8 mouse cellular contexts compared by ENCODE assay signal in the genomic region with DNA sequence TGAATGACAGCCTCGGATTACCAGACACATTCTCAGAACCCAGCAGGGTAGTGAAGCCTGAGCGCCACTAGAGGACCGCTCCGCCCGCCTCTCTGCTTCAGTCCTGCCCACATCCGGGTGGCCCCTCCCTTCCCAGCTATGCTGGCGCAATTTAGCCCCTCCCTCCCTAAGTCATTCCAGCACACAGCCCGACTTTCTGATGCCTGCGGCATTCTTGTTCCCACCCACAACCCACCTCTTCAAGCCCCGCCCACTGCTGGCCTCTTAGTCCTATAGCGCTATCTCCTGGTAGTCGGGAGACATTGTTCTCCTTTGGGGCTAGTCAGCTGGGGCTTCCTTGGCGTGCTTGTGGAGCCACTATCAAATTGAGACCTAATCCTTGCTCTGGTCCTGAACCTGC. TPM values are rescaled to one million over a fixed set of nuclear protein-coding genes. Genes with fewer than 3 reads are reported as not detected.
DNase-seq lines count a peak whose midpoint lies in the region; ATAC-seq lines count a peak whose summit lies in the region.

No protein-coding gene starts in this region.

- peak; percentile 95 for ATAC-seq in heart, embryonic 13.5 days (ENCODE audit: extremely low read depth, insufficient number of reproducible peaks, low FRiP score, low TSS enrichment)
- ATAC-seq in liver, embryonic 12.5 days = peak; percentile 98
- ATAC-seq in stomach, embryonic 16.5 days (ENCODE audit: insufficient read depth, low FRiP score) = peak; percentile 99

- no peaks in the 10 kb centered on the region for H3K27me3 ChIP-seq in heart, embryonic 13.5 days (replicated peaks)
- no peaks in the 10 kb centered on the region for H3K27me3 ChIP-seq in liver, embryonic 12.5 days (replicated peaks)
- no peaks in the 10 kb centered on the region for H3K27me3 ChIP-seq in stomach, embryonic 16.5 days (ENCODE audit: control insufficient read depth, insufficient read depth, low read length)

- no peaks in the 10 kb centered on the region for H3K4me1 ChIP-seq in brown adipose tissue, adult 24 weeks (ENCODE audit: control insufficient read depth, insufficient read depth, insufficient read length, low read length)
- H3K4me1 ChIP-seq in heart, embryonic 13.5 days = peaks cover 20% of the 10 kb centered on the region
- H3K4me1 ChIP-seq in liver, embryonic 12.5 days = peaks cover 20% of the 10 kb centered on the region
- peaks cover 12% of the 10 kb centered on the region for H3K4me1 ChIP-seq in stomach, embryonic 16.5 days (ENCODE audit: control insufficient read depth, insufficient read depth, low read length)

- no peak overlapping the region for H3K27ac ChIP-seq in brown adipose tissue, adult 24 weeks (replicated peaks; ENCODE audit: low read depth, low read length)
- no peak overlapping the region for H3K27ac ChIP-seq in heart, embryonic 13.5 days (replicated peaks)
- H3K27ac ChIP-seq in liver, embryonic 12.5 days = no peak overlapping the region
- H3K27ac ChIP-seq in stomach, embryonic 16.5 days (ENCODE audit: low read length) = peak overlapping the region; percentile 26; the same call in 1 of the 2 replicates

- H3K4me3 ChIP-seq in brown adipose tissue, adult 24 weeks (ENCODE audit: insufficient read depth, low read depth, low read length) = 0 out of 2 replicates have a peak overlapping the region, but pooled peaks have one; percentile 16
- H3K4me3 ChIP-seq in heart, embryonic 13.5 days = peak overlapping the region; percentile 29
- 0 out of 2 replicates have a peak overlapping the region, but pooled peaks have one; percentile 2 for H3K4me3 ChIP-seq in liver, embryonic 12.5 days
- peak overlapping the region; percentile 21 for H3K4me3 ChIP-seq in stomach, embryonic 16.5 days (replicated peaks; ENCODE audit: low read length)

- under 1% methylated on average over 13 of the region's 13 CpGs for WGBS in heart, embryonic 13.5 days
- WGBS in liver, embryonic 12.5 days (ENCODE audit: insufficient replicate concordance) = under 1% methylated on average over 13 of the region's 13 CpGs
- under 1% methylated on average over 13 of the region's 13 CpGs for WGBS in stomach, embryonic 16.5 days

- H3K4me2 ChIP-seq in heart, embryonic 13.5 days = peak overlapping the region; percentile 63
- peak overlapping the region; percentile 58 for H3K4me2 ChIP-seq in liver, embryonic 12.5 days
- peak overlapping the region; percentile 50 for H3K4me2 ChIP-seq in stomach, embryonic 16.5 days (ENCODE audit: low read depth, low read length)

- H3K9me3 ChIP-seq in heart, embryonic 13.5 days = no peaks in the 10 kb centered on the region
- H3K9me3 ChIP-seq in liver, embryonic 12.5 days (replicated peaks) = no peaks in the 10 kb centered on the region
- H3K9me3 ChIP-seq in stomach, embryonic 16.5 days (replicated peaks; ENCODE audit: control insufficient read depth, low read length) = no peaks in the 10 kb centered on the region

- peaks cover 16% of the 10 kb centered on the region for H3K36me3 ChIP-seq in heart, embryonic 13.5 days
- H3K36me3 ChIP-seq in liver, embryonic 12.5 days = 0 out of 2 replicates have a peak, but pooled peaks cover 4% of the 10 kb centered on the region
- H3K36me3 ChIP-seq in stomach, embryonic 16.5 days (ENCODE audit: control insufficient read depth, insufficient read depth, low read length) = no peaks in the 10 kb centered on the region

- H3K9ac ChIP-seq in heart, embryonic 13.5 days = peak overlapping the region; percentile 70
- no peak overlapping the region; the same call in 1 of the 2 replicates for H3K9ac ChIP-seq in liver, embryonic 12.5 days
- 0 out of 2 replicates have a peak overlapping the region, but pooled peaks have one; percentile 28 for H3K9ac ChIP-seq in stomach, embryonic 16.5 days (ENCODE audit: low read length)

- DNase-seq in CD4-positive, CD25-positive, alpha-beta regulatory T cell, adult 2 months (ENCODE audit: low read depth, low spot score) = peak; percentile 96
- DNase-seq in fat pad, adult 2 months (ENCODE audit: extremely low read depth, low read depth, low spot score) = peak; percentile 84
- DNase-seq in kidney, postnatal 10 days = peak; percentile 97
- DNase-seq in neural tube, embryonic 10.5 days (ENCODE audit: extremely low spot score, low spot score) = peak; percentile 88

RNA-seq across cellular contexts. Expression of gene Bsn, which starts 11.0 kb away (rescaled TPM):
- polyA plus RNA-seq in brown adipose tissue, adult 24 weeks (2012; ENCODE audit: insufficient read depth, insufficient read length, missing spikeins) = 0.24 and 0.29 TPM in 2 replicates
- polyA plus RNA-seq in heart, embryonic 13.5 days (2015; fragmentation: Nextera tagmentation; extraction: Ambion mirVana) = 0.32 and 0.36 TPM in 2 replicates
- 2.8 and 3.0 TPM in 2 replicates for polyA plus RNA-seq in liver, embryonic 12.5 days (2016; fragmentation: Nextera tagmentation; extraction: Ambion mirVana)
- polyA plus RNA-seq in stomach, embryonic 16.5 days (2015; fragmentation: Nextera tagmentation; extraction: Ambion mirVana) = 2.9 and 3.2 TPM in 2 replicates
